Mouse (Mus musculus): ENCODE data around the gene Ap4e1. TPM values are rescaled to one million over a fixed set of nuclear protein-coding genes. Genes with fewer than 3 reads are reported as not detected.

Ap4e1 gene
- polyA plus RNA-seq, 1 experiment: 2.4 TPM

DNA sequence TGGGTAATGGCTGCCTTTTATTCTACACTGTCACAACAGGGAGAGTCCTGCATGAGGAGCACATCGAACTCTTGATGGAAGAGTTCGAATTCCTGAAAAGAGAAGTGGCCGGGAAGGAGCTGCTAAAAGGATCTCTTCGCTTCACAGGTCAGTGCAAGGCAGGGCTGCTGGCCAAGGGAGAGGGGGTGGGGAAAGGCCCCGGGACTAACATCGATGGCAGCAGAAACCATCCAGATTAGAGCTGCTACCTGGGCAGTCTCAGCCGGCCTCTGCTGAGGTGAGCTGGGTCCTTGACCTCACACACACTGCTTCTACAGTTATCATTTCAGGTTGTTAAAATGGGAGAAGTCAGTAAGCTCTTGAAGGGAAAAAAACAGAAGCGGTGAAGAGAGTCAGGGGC, 83.5 kb downstream of the Ap4e1 start:
- H3K27ac ChIP-seq (ENCODE audit: insufficient read depth, low read depth, low read length): no peak overlapping the region
- H3K4me1 ChIP-seq (ENCODE audit: control insufficient read depth, insufficient read depth, low read length): no peaks in the 10 kb centered on the region
- WGBS: 51% methylated on average over 8 of the region's 8 CpGs
- no peak overlapping the region for H3K4me3 ChIP-seq (ENCODE audit: insufficient read depth, low read depth, low read length)
- H3K27me3 ChIP-seq (replicated peaks; ENCODE audit: control insufficient read depth, insufficient read depth, low read length): no peaks in the 10 kb centered on the region
- peaks cover 4% of the 10 kb centered on the region; the same call in 1 of the 2 replicates for H3K36me3 ChIP-seq (ENCODE audit: control insufficient read depth, insufficient read depth, low read length)
- peak; percentile 23 for DNase-seq
- TF ChIP-seq POLR2A (IDR thresholded peaks at IDR 0.05; ENCODE audit: low read depth, low read length) (no peak), CTCF (conservative IDR thresholded peaks at IDR 0.05; ENCODE audit: insufficient read depth, insufficient read length, low read depth, low read length) (no peak)

DNA sequence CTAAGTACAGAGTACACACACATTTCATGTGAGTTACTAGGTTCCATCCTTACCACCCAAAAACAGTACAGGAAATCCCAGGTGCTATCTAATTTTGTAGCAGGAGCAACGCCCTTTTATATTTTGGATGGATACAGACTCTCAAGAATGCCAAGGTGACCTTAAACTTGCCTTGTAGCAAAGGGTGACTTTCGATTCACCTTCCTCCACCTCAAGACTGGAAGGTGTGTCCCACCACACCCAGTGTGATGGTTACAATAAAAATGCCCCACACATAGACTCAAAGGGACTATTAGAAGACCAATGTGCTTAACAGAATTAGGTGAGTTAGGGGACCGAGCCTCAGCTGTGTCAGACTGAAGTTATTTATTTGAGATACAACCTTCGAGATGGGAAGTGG, 100.5 kb downstream of the Ap4e1 start:
- DNase-seq: no peak
- TF ChIP-seq POLR2A (IDR thresholded peaks at IDR 0.05; ENCODE audit: low read depth, low read length): no peak
- TF ChIP-seq CTCF (conservative IDR thresholded peaks at IDR 0.05; ENCODE audit: insufficient read depth, insufficient read length, low read depth, low read length): no peak
- Histone ChIP-seq H3K27me3 (replicated peaks; ENCODE audit: control insufficient read depth, insufficient read depth, low read length) (no peaks in the 10 kb centered on the region), H3K4me3 (ENCODE audit: insufficient read depth, low read depth, low read length) (no peak overlapping the region), H3K4me1 (ENCODE audit: control insufficient read depth, insufficient read depth, low read length) (no peaks in the 10 kb centered on the region), H3K27ac (ENCODE audit: insufficient read depth, low read depth, low read length) (no peak overlapping the region), H3K36me3 (ENCODE audit: control insufficient read depth, insufficient read depth, low read length) (no peaks in the 10 kb centered on the region)
- WGBS: 90% methylated on average over 4 of the region's 4 CpGs

Other genes with a start within 250 kb of the Ap4e1 start
- 1.3 and 1.5 TPM in 2 replicates for gene Usp50, start 225.2 kb upstream of the Ap4e1 start, polyA plus RNA-seq (2012; rRNA removed)
- 10.9 and 13.5 TPM in 2 replicates for gene Trpm7, start 132.5 kb upstream of the Ap4e1 start, polyA plus RNA-seq (2012; rRNA removed)
- 19.2 and 24.9 TPM in 2 replicates for gene Sppl2a, start 75.5 kb upstream of the Ap4e1 start, polyA plus RNA-seq (2012; rRNA removed)
- gene Blvra, start 61.9 kb downstream of the Ap4e1 start, polyA plus RNA-seq (2012; rRNA removed): 30.1 and 43.3 TPM in 2 replicates
- gene Ncaph, start 125.2 kb downstream of the Ap4e1 start, polyA plus RNA-seq (2012; rRNA removed): 0.34 and 0.61 TPM in 2 replicates
- 17.3 and 17.7 TPM in 2 replicates for gene Itpripl1, start 134.7 kb downstream of the Ap4e1 start, polyA plus RNA-seq (2012; rRNA removed)
- 2.8 TPM in 2 replicates for gene 1810024B03Rik, start 199.6 kb downstream of the Ap4e1 start, polyA plus RNA-seq (2012; rRNA removed)
- 45.9 and 46.8 TPM in 2 replicates for gene Snrnp200, start 199.7 kb downstream of the Ap4e1 start, polyA plus RNA-seq (2012; rRNA removed)
- gene Ciao1, start 239.1 kb downstream of the Ap4e1 start, polyA plus RNA-seq (2012; rRNA removed): 101 and 114 TPM in 2 replicates
- 90.0 and 105 TPM in 2 replicates for gene Tmem127, start 239.2 kb downstream of the Ap4e1 start, polyA plus RNA-seq (2012; rRNA removed)

Measured in kidney, adult 2 months (tissue).